Mouse (Mus musculus): ENCODE results near the gene Tbc1d21.
A peak's percentile ranks its signal among the peaks of the same experiment; 100 is the strongest.

The Tbc1d21 gene

DNA sequence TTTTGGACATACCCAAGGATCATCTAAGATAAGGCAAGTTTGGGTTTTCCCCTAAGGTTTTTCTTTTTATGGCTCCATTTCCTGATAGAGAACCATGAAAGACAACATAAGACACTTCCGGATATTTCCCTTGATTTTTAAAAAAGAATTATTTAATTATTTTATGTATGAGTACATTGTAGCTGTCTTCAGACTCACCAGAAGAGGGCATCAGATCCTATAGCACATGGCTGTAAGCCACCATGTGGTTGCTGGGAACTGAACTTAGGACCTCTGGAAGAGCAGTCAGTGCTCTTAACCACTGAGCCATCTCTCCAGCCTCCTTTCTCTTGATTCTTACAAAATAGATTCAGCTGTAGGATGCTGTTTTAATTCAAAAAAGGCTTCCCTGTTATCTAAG is 28.5 kb downstream of the Tbc1d21 start:
- DNase-seq (ENCODE audit: low read depth, low spot score): no peak

DNA sequence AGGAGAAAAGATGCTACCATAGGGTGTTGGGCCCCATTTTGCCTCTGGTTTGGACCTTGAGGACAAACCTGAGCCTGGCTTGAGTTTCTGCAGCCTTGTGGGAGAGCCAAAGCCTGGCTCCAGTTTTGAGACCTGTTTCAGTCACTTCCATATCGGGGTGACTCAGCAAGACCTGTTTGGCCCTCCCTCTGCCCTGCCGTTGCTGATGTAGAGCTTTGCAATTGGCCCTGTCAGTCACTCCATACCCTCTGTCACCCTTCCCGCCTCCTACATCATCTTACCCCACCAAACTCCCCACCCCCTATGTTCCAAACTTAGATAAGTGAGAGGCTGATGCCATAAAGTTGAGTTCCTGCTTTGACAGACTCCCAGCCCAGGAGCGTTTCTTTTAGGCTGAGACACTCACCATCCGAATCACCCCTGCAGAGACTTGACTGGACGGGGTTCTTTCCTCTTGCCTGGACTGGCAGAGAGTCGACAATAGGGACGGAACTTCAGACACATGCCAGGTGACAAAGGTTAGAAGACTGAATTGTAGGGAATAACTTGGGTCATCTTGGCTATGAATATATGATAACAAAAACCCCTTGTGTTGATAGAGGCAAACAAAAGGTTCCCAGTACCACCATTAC is 33.5 kb downstream of the Tbc1d21 start:
- no peak for DNase-seq (ENCODE audit: low read depth, low spot score)

- DNase-seq (ENCODE audit: low read depth, low spot score): no peak
Observed at GRCm38 (mm10) chr9:58331276-58331675, 39.0 kb downstream of the Tbc1d21 start.

- DNase-seq (ENCODE audit: low read depth, low spot score): no peak
Observed at GRCm38 (mm10) chr9:58330293-58330692, 40.0 kb downstream of the Tbc1d21 start.

DNA sequence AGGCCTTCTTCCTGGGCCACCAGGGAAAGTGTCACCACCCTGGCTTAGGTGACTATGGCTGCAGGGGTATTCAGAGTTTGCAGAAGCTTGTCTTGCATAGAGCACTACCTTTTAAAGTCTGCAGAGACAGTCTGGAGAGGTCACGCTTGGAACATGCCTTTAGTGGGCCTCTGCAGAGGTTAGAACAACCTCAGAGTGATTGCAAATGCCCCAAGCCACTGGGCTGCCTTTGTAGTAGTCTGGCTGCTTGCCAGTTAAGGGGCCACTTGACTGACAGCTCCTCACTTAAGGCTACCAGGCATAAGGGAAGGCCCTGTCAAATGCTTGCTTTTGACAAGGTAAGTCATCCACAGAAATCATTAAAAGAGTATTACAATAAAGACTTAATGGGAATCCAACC is 42.9 kb downstream of the Tbc1d21 start:
- DNase-seq (ENCODE audit: low read depth, low spot score): no peak

GRCm38 (mm10) chr9:58326477-58327180 is 43.6 kb downstream of the Tbc1d21 start:
- DNase-seq (ENCODE audit: low read depth, low spot score): no peak

DNA sequence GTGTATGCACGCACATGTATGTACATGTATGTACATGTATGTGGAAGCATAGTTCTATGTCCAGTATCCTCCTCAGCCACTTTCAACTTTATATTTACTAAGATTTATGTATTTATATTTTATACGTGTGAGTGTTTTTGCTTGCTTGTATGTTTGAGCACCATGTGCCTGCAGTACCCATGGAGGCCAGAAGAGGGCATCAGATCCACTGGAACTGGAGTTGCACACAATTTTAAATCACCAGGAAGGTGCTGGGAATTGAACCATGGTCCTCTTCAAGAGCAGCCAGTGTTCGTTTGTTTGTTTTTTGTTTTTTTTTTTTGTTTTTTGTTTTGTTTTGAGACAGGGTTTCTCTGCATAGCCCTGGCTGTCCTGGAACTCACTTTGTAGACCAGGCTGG is 48.6 kb downstream of the Tbc1d21 start:
- DNase-seq (ENCODE audit: low read depth, low spot score): no peak

DNA sequence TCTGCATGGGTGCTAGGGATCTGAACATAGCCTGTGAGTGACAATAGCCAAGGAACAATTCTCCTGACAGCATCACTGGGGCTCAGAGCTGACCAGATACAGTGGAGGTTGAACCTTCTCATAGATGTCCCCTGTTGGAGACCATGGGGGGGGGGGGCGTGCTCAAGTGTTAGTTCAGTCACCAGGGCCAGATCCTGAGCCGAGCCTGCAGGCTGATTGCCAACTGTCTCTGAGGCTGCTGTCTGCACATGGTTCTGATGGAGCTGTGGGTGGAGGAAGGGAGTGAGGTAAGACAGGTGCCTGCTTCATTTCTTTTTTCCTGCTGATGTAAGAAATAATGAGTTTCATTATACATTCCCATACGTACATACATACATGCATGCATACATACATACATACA is 51.9 kb downstream of the Tbc1d21 start:
- no peak for DNase-seq (ENCODE audit: low read depth, low spot score)

GRCm38 (mm10) chr9:58317381-58317780 is 52.9 kb downstream of the Tbc1d21 start:
- DNase-seq (ENCODE audit: low read depth, low spot score): no peak

DNA sequence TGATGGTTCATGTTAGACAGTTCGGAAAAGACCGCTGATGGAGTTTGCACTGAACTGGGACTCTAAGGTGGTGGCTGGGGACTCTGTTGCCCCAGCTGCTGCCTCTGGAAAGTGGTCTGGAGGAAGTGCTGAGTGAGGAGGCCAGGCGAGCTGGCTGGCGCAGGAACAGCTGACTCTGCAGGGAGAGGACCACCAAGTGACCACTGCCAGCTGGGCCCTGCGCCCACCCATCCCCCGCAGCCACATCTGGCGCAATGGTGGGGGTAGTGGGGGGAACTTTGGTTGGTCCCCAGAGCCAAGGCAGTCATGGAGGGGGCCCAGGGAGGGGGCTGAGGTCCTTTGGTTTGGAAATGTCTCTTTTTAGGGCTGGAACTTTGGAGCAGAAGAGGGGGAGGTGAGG is 53.5 kb downstream of the Tbc1d21 start:
- DNase-seq (ENCODE audit: low read depth, low spot score): no peak

DNA sequence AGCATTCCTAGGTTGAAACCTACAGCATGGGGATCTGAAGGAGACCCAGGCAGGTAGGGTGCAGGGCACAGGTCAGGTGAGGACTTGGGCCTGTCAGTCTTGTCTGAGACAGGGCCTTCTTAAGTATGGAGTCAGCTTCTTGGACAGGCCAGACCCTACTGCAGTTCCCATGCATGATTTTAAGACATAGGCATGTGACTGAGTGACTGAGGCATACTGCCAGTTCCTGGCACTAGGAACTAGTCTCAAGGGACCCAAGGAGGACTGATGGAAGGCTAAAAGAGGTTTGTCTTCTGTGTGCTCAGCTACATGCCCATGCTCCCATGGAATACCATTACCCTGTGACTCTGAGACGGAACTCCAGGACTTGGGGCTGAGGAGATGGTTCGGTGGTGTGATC is 54.4 kb downstream of the Tbc1d21 start:
- no peak for DNase-seq (ENCODE audit: low read depth, low spot score)

DNA sequence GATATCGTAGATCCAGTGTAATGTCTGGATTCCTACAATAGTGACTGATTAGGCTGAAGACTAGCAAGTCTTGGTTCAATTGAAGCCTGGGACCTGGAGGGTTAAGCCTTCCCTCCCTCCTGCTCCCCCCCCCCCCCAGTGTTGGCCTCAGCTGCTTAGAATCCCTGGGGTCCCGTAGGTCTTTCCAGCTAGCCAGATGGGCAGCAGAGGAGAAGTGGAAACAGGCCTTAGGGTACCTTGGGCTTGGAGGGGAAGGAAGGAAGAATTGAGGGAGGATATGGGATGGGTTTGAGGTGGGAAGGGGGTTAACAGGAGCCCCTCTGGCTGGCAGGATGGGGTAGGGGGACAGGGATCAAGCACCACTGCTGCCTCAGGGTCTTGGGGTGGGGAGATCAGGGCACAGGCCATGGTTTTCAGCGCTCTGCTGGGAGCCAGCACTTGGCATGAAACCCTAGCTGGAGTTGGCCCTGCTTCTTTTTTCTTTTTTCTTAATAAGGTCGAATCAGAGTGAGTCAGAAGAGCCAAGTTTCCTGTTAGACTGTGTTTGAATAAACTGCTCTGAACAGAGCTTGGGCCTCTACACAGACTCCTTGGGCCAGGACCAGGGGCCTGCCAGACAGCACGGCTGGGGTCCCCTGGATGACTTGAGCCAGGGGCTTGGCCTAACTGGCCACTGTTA is 55.4 kb downstream of the Tbc1d21 start:
- DNase-seq (ENCODE audit: low read depth, low spot score): no peak

DNA sequence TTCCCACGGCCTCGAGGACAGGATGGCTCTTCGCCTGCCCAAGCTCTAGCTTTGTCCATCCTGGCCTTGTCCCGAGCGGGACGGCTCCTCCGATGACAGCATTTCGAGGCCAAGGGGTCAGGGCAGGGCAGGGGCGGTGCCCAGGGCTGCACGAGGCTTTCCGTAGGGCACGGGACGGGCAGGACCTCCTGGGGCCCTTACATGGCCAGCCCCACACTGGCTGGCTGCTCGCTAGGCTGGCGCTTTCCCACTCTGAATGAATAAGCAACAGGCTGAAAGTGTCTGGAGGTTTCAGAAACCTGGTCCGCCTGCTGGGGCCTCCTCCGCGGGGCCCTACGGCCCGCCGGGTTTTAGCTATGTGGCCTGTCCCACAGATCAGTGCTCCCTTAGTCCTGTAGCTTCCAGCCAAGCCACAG is 57.3 kb downstream of the Tbc1d21 start, which contains the start of gene Loxl1:
Gene Loxl1, minus strand, starts transcription at position 243 of the 416 bp plus-strand sequence.
- DNase-seq (ENCODE audit: low read depth, low spot score): peak; percentile 63

DNA sequence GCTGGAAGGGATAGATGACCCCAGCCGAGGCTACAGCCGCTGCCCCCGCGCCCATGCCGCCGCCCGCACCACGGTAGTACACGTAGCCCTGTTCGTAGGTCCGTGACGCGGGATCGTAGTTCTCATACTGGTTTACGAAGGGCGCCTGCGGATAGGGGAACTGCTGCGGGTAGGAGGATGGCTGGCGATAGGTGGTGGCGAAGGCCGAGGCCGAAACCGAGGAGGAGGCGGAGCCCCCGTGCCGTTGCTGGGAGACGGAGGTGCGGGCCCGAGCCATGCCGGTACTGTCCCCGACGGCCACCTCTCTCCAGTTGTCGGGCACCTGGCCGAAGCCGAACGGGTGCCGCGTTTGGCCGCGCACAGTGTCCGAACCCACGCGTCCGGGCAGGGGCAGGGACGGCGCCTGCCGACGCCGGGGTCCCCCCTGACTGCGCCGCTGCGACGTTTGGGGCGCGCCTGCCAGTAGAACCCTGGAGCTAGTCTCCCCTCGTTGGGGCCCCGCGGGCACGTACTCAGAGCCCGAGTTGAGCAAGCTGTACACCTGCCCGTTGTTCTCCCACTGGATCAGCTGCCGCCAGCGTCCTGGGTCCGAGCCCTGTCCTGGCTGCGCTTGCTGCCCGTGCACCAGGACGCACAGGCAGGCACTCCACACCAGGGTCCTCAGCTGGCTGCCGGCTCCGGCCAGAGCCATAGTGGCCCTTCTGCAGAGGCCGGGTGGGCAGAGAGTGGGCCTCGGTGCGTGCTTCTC is 57.9 kb downstream of the Tbc1d21 start:
- DNase-seq (ENCODE audit: low read depth, low spot score): no peak

DNA sequence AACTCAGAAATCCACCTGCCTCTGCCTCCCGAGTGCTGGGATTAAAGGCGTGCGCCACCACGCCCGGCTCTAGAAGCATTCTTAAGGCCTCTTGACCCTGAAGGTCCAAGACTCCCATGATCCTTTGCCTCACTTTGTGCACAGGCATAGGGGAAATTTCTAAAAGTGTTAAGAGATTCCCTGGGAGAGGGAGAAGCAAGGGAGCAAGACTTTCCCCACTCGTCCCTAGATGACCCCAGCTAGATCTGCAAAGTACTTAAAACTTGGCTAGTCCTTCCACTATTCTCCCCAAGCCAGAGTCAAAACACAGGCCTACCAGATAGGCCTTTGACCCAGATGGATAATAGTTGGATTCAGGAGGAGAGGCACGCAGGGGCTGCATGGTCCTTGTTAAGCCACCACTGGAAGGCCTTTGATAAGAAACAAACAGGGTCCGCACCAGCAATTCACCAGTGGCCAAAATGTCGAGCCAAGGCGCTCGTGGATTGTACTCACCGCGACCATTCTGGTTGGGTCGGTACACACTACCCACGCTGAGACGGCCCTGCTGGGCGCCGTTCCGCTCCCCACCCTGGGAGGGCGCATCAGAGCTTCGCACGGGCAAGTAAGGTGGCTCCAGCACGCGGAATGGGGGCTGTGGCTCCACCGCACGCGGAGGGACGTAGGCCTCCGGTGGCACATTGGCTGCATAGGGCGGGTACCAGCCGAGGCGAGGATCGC is 58.9 kb downstream of the Tbc1d21 start:
- no peak for DNase-seq (ENCODE audit: low read depth, low spot score)

- DNase-seq (ENCODE audit: low read depth, low spot score): no peak
Observed at GRCm38 (mm10) chr9:58310043-58310660, 60.1 kb downstream of the Tbc1d21 start.

Data from embryo, embryonic 11.5 days (tissue).